Mouse (Mus musculus): ENCODE measurements around the gene Mettl7a1.
"Not testable (repeated sequence)": the region's sequence is repeated elsewhere in the genome, so short reads cannot be mapped to it uniquely, and the experiment has no call there.

Mettl7a1 gene

GRCm38 (mm10) chr15:100341314-100341980 lies 37.5 kb downstream of the Mettl7a1 start:
- not testable (repeated sequence) for DNase-seq (ENCODE audit: low spot score in 2 of 2)

DNA sequence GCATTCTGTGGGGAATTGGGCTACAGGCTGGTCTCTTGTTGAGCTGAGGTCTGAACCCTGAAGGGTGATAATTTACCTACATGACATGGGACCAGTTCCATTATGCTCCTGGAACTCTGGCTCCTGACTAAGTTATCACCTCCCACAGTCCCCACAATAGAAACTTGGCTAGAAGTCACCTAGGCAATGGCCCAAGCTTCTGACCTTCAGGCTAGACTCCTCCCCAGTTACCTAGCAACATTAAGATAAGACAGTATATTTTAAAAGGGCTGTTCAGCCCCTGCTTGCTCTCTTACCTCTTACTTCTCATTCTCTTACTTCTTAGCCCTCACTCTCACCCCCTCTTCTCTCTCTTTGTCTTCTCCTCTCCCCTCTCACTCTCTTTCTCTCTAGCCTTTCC lies 41.5 kb downstream of the Mettl7a1 start:
- DNase-seq (ENCODE audit: low spot score in 2 of 2): no peak

DNA sequence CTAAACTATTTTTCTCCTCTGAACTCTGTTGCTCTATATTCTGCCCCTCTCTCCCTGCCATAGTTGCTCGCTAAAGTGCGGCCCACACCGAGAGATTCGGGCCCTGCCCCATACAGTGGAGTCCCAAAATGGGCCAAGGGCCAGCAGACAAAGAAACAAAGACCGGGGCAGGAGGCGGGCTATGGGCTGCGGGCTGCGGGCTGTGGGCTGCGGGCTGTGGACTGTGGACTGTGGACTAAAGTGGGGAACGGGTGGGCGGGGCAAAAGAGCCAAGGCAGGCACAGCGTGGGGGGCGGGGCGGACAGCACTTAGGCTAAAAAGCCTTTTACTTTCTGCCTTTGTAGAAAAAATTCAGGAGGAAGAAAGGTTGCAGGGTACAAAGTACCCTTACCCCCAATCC lies 42.8 kb downstream of the Mettl7a1 start:
- DNase-seq (ENCODE audit: low spot score in 2 of 2): no peak

DNA sequence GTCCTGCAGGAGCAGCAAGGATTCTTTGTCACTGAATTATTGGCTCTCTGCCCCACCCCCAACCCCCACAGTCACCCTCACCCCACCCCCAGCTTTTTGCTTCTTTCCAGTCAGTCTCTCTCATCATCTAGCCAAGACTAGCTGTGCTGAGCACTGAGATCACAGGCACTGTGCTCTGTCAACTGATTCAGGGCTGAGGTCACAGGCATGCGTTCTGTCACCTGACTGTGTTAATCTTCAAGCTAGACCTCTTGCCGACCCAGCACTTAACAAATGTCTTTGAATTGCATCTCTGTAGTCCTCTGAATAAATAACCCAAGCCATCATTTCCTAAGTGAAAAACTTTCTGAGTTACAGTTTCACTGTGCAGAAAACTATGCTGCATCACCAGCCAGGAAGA lies 45.6 kb downstream of the Mettl7a1 start:
- DNase-seq (ENCODE audit: low spot score in 2 of 2): no peak

GRCm38 (mm10) chr15:100351501-100352060 lies 47.6 kb downstream of the Mettl7a1 start:
- DNase-seq (ENCODE audit: low spot score in 2 of 2): no peak

- no peak for DNase-seq (ENCODE audit: low spot score in 2 of 2)
Measured at GRCm38 (mm10) chr15:100352711-100353250, 48.8 kb downstream of the Mettl7a1 start, which contains the start of the genes Methig1 and Mettl7a2. Gene Methig1 (plus strand): TSS chr15:100353149. Gene Mettl7a2 (plus strand): TSS chr15:100353200.

DNA sequence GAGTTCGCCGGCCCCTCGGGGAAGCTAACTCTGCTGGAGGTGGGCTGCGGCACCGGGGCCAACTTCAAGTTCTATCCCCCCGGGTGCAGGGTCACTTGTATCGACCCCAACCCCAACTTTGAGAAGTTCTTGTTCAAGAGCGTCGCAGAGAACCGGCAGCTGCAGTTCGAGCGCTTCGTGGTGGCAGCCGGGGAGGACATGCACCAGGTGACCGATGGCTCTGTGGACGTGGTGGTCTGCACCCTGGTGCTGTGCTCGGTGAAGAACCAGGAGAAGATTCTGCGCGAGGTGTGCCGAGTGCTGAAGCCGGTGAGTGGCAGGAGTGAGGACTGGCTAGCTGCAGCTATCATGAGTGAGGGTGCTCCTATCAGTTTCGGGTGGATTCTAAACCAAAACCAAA lies 49.5 kb downstream of the Mettl7a1 start:
- not testable (repeated sequence) for DNase-seq (ENCODE audit: low spot score in 2 of 2)

GRCm38 (mm10) chr15:100355876-100356275 lies 51.9 kb downstream of the Mettl7a1 start:
- no peak for DNase-seq (ENCODE audit: low spot score in 2 of 2)

- DNase-seq (ENCODE audit: low spot score in 2 of 2): no peak
Measured at GRCm38 (mm10) chr15:100364242-100364641, 60.3 kb downstream of the Mettl7a1 start, which contains the start of gene Higd1c. Gene Higd1c (plus strand): TSS chr15:100364542.

DNA sequence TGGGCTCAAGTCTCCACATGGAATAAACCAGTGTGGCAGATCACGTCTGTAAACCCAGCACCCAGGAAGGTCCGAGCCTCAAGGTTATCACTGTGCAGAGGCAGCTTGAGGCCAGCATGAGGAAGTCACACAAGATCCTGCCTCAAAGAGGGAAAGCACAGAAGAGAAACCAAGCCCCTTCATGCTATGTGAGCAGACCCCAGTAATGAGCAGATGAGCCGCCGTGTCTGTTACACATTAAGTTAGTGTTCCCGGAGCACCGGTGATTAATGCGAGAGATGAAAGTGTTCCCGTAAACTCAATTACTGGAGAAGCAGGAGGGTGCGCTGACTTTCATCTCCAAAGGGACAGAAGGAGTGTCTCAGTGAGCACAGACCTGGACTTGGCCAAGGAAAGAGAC lies 62.0 kb downstream of the Mettl7a1 start:
- not testable (repeated sequence) for DNase-seq (ENCODE audit: low spot score in 2 of 2)

- no peak for DNase-seq (ENCODE audit: low spot score in 2 of 2)
Measured at GRCm38 (mm10) chr15:100367119-100367518, 63.2 kb downstream of the Mettl7a1 start.

- DNase-seq (ENCODE audit: low spot score in 2 of 2): peak; percentile 77 to 84
Measured at GRCm38 (mm10) chr15:100375066-100375465, 71.1 kb downstream of the Mettl7a1 start.

DNA sequence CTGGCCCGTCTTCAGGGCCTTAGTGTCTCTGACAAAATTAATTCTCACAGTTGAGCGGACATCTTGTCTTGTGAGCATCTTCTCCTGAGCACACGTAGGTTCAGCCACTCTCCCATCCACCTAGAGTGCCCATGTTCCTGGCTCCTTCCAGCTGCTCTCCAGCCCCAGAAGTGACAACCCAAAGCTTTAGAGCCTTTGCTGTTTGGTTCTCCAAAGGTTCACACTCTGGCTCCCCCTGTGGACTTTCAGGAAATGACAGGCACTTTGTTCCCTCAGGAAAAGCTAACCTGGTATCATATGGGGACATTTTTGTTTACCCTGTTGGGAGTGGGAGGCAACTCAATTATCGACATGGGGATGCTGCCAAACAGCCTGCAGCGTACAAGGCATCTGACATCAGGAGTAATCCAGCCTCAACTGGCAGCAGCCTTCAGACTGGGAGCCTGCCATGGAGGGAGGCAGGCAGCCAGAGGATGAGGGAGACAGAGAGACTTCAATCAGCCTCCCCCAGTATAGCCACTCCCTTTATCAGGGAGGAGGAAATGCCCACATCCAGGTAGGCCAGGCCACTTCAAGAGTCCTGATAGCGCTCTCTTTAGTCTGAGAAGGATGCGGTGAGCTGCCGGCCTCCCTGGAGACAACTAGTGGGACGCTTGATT lies 74.0 kb downstream of the Mettl7a1 start:
- DNase-seq (ENCODE audit: low spot score in 2 of 2): not testable (repeated sequence)

All from right cerebral cortex, postnatal 10 days (tissue).